Mouse (Mus musculus): Measurements from ENCODE around the gene D17H6S53E.

Gene D17H6S53E

GRCm38 (mm10) chr17:35115046-35116019, 10.8 kb upstream of the D17H6S53E start, which contains the start of gene Ly6g5b:
TSS of gene Ly6g5b (minus strand) at chr17:35115428.
- TF ChIP-seq GATA4 (IDR thresholded peaks at IDR 0.05; ENCODE audit: insufficient replicate concordance, low read length): no peak

GRCm38 (mm10) chr17:35120745-35121142, 5.4 kb upstream of the D17H6S53E start:
- no peak for TF ChIP-seq GATA4 (IDR thresholded peaks at IDR 0.05; ENCODE audit: insufficient replicate concordance, low read length)

- no peak for TF ChIP-seq GATA4 (IDR thresholded peaks at IDR 0.05; ENCODE audit: insufficient replicate concordance, low read length)
Measured at GRCm38 (mm10) chr17:35121143-35121799, 4.9 kb upstream of the D17H6S53E start, which contains the start of gene Gpank1. TSS of gene Gpank1 (plus strand) at chr17:35121455.

GRCm38 (mm10) chr17:35121871-35122303, 4.3 kb upstream of the D17H6S53E start, which contains the start of gene Csnk2b:
TSS of gene Csnk2b (minus strand) at chr17:35122053.
- no peak for TF ChIP-seq GATA4 (IDR thresholded peaks at IDR 0.05; ENCODE audit: insufficient replicate concordance, low read length)

GRCm38 (mm10) chr17:35125081-35125480, 1.1 kb upstream of the D17H6S53E start:
- no peak for TF ChIP-seq GATA4 (IDR thresholded peaks at IDR 0.05; ENCODE audit: insufficient replicate concordance, low read length)

- no peak for TF ChIP-seq GATA4 (IDR thresholded peaks at IDR 0.05; ENCODE audit: insufficient replicate concordance, low read length)
Measured at GRCm38 (mm10) chr17:35125578-35125977, 595 bp upstream of the D17H6S53E start.

- no peak for TF ChIP-seq GATA4 (IDR thresholded peaks at IDR 0.05; ENCODE audit: insufficient replicate concordance, low read length)
Measured at GRCm38 (mm10) chr17:35127017-35127416, 844 bp downstream of the D17H6S53E start.

- TF ChIP-seq GATA4 (IDR thresholded peaks at IDR 0.05; ENCODE audit: insufficient replicate concordance, low read length): no peak
Measured at GRCm38 (mm10) chr17:35128996-35129395, 2.8 kb downstream of the D17H6S53E start.

- TF ChIP-seq GATA4 (IDR thresholded peaks at IDR 0.05; ENCODE audit: insufficient replicate concordance, low read length): no peak
Measured at GRCm38 (mm10) chr17:35131038-35131437, 4.9 kb downstream of the D17H6S53E start.

GRCm38 (mm10) chr17:35131500-35132173, 5.5 kb downstream of the D17H6S53E start, which contains the start of gene Apom:
TSS of gene Apom (minus strand) at chr17:35132050.
- TF ChIP-seq GATA4 (IDR thresholded peaks at IDR 0.05; ENCODE audit: insufficient replicate concordance, low read length): no peak

GRCm38 (mm10) chr17:35132174-35132560, 6.0 kb downstream of the D17H6S53E start:
- TF ChIP-seq GATA4 (IDR thresholded peaks at IDR 0.05; ENCODE audit: insufficient replicate concordance, low read length): no peak

GRCm38 (mm10) chr17:35133517-35133916, 7.3 kb downstream of the D17H6S53E start:
- TF ChIP-seq GATA4 (IDR thresholded peaks at IDR 0.05; ENCODE audit: insufficient replicate concordance, low read length): no peak

GRCm38 (mm10) chr17:35134801-35135590, 8.8 kb downstream of the D17H6S53E start, which contains the start of gene Bag6:
TSS of gene Bag6 (plus strand) at chr17:35135178.
- peak; percentile 47; the same call in 1 of the 2 replicates for TF ChIP-seq GATA4 (IDR thresholded peaks at IDR 0.05; ENCODE audit: insufficient replicate concordance, low read length)

All from liver, adult (tissue).